Mouse (Mus musculus) cerebellum, postnatal 10 days (tissue): ENCODE measurements around the gene Tpmt.
A peak's percentile ranks its signal among the peaks of the same experiment; 100 is the strongest.

Experiments
- DNase-seq, 2 experiments: peaks; one replicate each; pipeline ENCODE4 v3.0.0; 2021; ENCODE audit warnings: mixed read lengths in 2 of 2

Tpmt gene

GRCm38 (mm10) chr13:46975930-46976329 lies 68.6 kb downstream of the Tpmt start:
- DNase-seq: no peak

GRCm38 (mm10) chr13:46975031-46975551 lies 69.4 kb downstream of the Tpmt start:
- DNase-seq: peak; percentile 47
